ENCODE assay signal across 7 mouse cellular contexts in genomic region chr12:110446290-110447170, GRCm38 (mm10). TPM values are rescaled to one million over a fixed set of nuclear protein-coding genes. Genes with fewer than 3 reads are reported as not detected.
A peak's percentile ranks its signal among the peaks of the same experiment; 100 is the strongest.
DNase-seq lines count a peak whose midpoint lies in the region; ATAC-seq lines count a peak whose summit lies in the region.

Gene Ppp2r5c (plus strand): TSS chr12:110447120.

- H3K9ac ChIP-seq in embryonic facial prominence, embryonic 12.5 days = peak within 1 kb of the TSS; percentile 83
- H3K9ac ChIP-seq in limb, embryonic 11.5 days (ENCODE audit: low read length) = peak within 1 kb of the TSS; percentile 82
- H3K9ac ChIP-seq in midbrain, embryonic 14.5 days (replicated peaks; ENCODE audit: low read length) = peak within 1 kb of the TSS; percentile 88

- H3K4me2 ChIP-seq in embryonic facial prominence, embryonic 12.5 days (replicated peaks) = peak within 1 kb of the TSS; percentile 73
- peak within 1 kb of the TSS; percentile 78 for H3K4me2 ChIP-seq in limb, embryonic 11.5 days (ENCODE audit: low read depth, severe bottlenecking)
- peak within 1 kb of the TSS; percentile 78 for H3K4me2 ChIP-seq in midbrain, embryonic 14.5 days (ENCODE audit: low read length)

- peak; percentile 97 for DNase-seq in adrenal gland, postnatal 25 days
- peak; percentile 99 for DNase-seq in heart, adult 11 months
- peak; percentile 97 for DNase-seq in kidney, adult 18-20 months
- DNase-seq in limb, embryonic 11.5 days (ENCODE audit: low spot score) = peak; percentile 95
- DNase-seq in midbrain, embryonic 14.5 days = peak; percentile 97
- DNase-seq in spleen, adult 18-20 months = peak; percentile 93 to 98

- H3K4me1 ChIP-seq in embryonic facial prominence, embryonic 12.5 days = peaks cover 5% of the 10 kb centered on the region; the same call in 1 of the 2 replicates
- no peaks in the 10 kb centered on the region for H3K4me1 ChIP-seq in limb, embryonic 11.5 days (ENCODE audit: control insufficient read depth, insufficient read depth, low read length)
- peaks cover 7% of the 10 kb centered on the region; the same call in 1 of the 2 replicates for H3K4me1 ChIP-seq in midbrain, embryonic 14.5 days (ENCODE audit: control insufficient read depth, insufficient read depth, low read length)

- WGBS in embryonic facial prominence, embryonic 12.5 days = under 1% methylated on average over 72 of the region's 86 CpGs
- WGBS in limb, embryonic 11.5 days = under 1% methylated on average over 59 of the region's 86 CpGs
- under 1% methylated on average over 80 of the region's 86 CpGs for WGBS in midbrain, embryonic 14.5 days

- peak within 1 kb of the TSS; percentile 96 for H3K27ac ChIP-seq in embryonic facial prominence, embryonic 12.5 days
- H3K27ac ChIP-seq in limb, embryonic 11.5 days (replicated peaks; ENCODE audit: low read depth, low read length) = peak within 1 kb of the TSS; percentile 81
- H3K27ac ChIP-seq in midbrain, embryonic 14.5 days (replicated peaks; ENCODE audit: low read depth, low read length) = peak within 1 kb of the TSS; percentile 85

- no peaks in the 10 kb centered on the region for H3K9me3 ChIP-seq in embryonic facial prominence, embryonic 12.5 days
- no peaks in the 10 kb centered on the region for H3K9me3 ChIP-seq in limb, embryonic 11.5 days (ENCODE audit: control insufficient read depth, low read length)
- H3K9me3 ChIP-seq in midbrain, embryonic 14.5 days (ENCODE audit: control insufficient read depth, low read length) = no peaks in the 10 kb centered on the region

- ATAC-seq in embryonic facial prominence, embryonic 12.5 days (ENCODE audit: insufficient number of reproducible peaks, insufficient read depth, low FRiP score, low TSS enrichment) = peak; percentile 91
- ATAC-seq in limb, embryonic 11.5 days (ENCODE audit: insufficient number of reproducible peaks, low FRiP score, low TSS enrichment, low read depth) = peak; percentile 94
- ATAC-seq in midbrain, embryonic 14.5 days (ENCODE audit: low FRiP score, low TSS enrichment) = peak; percentile 97

- H3K36me3 ChIP-seq in embryonic facial prominence, embryonic 12.5 days = 0 out of 2 replicates have a peak, but pooled peaks cover 2% of the 10 kb centered on the region
- no peaks in the 10 kb centered on the region for H3K36me3 ChIP-seq in limb, embryonic 11.5 days (ENCODE audit: control insufficient read depth, insufficient read depth, low read length)
- H3K36me3 ChIP-seq in midbrain, embryonic 14.5 days (ENCODE audit: control insufficient read depth, insufficient read depth, low read length) = peaks cover 16% of the 10 kb centered on the region; the same call in 1 of the 2 replicates

- H3K27me3 ChIP-seq in embryonic facial prominence, embryonic 12.5 days = peaks cover 9% of the 10 kb centered on the region; the same call in 1 of the 2 replicates
- H3K27me3 ChIP-seq in limb, embryonic 11.5 days (ENCODE audit: control insufficient read depth, insufficient read depth, low read length) = no peaks in the 10 kb centered on the region; the same call in 1 of the 2 replicates
- H3K27me3 ChIP-seq in midbrain, embryonic 14.5 days (ENCODE audit: control insufficient read depth, insufficient read depth, low read length) = no peaks in the 10 kb centered on the region

- peak within 1 kb of the TSS; percentile 80 for H3K4me3 ChIP-seq in embryonic facial prominence, embryonic 12.5 days
- peak within 1 kb of the TSS; percentile 70 for H3K4me3 ChIP-seq in limb, embryonic 11.5 days (ENCODE audit: low read depth, low read length)
- H3K4me3 ChIP-seq in midbrain, embryonic 14.5 days (replicated peaks; ENCODE audit: low read depth, low read length) = peak within 1 kb of the TSS; percentile 54

RNA-seq across cellular contexts. Expression of gene Ppp2r5c, which starts in this region (rescaled TPM):
- total RNA-seq in adrenal gland, postnatal 25 days (2021) = 98.6 and 115 TPM in 2 replicates
- 156 and 157 TPM in 2 replicates for polyA plus RNA-seq in embryonic facial prominence, embryonic 12.5 days (2016; fragmentation: Nextera tagmentation; extraction: Ambion mirVana)
- 156 and 158 TPM in 2 replicates for polyA plus RNA-seq in limb, embryonic 11.5 days (2014; fragmentation: Nextera tagmentation; extraction: Ambion mirVana)
- 125 and 158 TPM in 2 replicates for polyA plus RNA-seq in midbrain, embryonic 14.5 days (2014; fragmentation: Nextera tagmentation; extraction: Ambion mirVana)

Comparison
In these comparisons a context has a peak if more than half of its experiments do, and no peak if none do; other contexts are left out.
1. Peak in every context shown above with its lines: DNase-seq, ATAC-seq, H3K4me3 ChIP-seq and H3K27ac ChIP-seq.